Mouse (Mus musculus) embryo, embryonic 10.5 days (tissue): Measurements from ENCODE around the gene Focad.
A peak's percentile ranks its signal among the peaks of the same experiment; 100 is the strongest.

ENCODE experiments used
- DNase-seq: peaks from one replicate; pipeline ENCODE4 v3.0.0-alpha.2; 2015; ENCODE audit warnings: low spot score

Gene Focad

DNA sequence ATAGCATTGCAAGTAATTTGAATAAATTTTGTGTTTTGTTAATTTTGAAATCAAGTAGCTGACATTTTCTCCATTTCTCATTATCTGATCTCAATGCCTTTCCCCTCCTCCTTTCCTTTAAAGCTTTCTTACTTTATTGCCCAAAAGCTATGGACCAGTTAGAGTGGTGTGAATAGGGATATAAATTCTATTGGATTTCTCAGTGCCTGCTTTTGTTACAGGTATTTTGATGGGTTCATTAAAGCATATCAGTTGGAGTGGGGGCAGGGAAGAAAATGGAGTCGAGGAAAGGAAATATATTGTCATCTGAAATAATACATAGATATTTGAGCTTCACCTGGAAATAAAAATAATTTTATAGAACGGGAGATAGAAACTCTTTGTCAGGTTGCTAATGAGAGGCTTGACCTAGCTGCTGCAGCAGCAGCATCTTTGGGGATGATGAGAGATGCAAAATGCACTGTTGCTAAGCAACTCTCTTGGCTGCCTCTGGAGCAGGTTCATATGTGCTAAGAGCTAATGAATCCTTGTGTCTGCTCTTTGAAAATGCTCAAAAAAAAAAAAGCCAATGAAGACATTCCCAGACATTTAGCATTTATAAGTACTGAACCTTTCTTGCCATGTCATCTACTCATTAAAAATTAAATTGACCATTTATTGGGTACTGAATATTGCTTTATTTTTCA is 116.9 kb downstream of the Focad start:
- no peak for DNase-seq

- no peak for DNase-seq
Measured at GRCm38 (mm10) chr4:88213895-88214294, 119.5 kb downstream of the Focad start.

- no peak for DNase-seq
Measured at GRCm38 (mm10) chr4:88218286-88218685, 123.9 kb downstream of the Focad start.

DNA sequence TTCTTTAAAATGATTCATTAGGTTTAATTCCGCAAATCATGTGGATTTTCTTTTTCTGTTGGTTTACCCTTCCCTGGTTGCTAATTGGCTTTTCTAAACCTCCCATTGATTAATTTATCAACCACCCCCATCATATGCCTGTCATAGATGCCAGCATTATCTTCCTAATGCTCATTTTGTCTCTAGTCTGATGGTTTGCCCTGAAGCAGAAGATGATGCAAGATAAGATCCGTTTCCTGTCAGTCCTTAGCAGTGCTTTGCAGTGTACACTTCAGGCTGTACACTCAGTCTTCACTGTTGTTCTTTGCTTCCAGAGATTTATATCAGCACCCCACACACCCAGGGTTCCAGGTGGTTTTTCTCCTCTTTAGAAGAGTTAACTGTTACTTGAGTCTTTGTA is 124.4 kb downstream of the Focad start:
- no peak for DNase-seq

GRCm38 (mm10) chr4:88231375-88231774 is 136.9 kb downstream of the Focad start:
- DNase-seq: no peak

DNA sequence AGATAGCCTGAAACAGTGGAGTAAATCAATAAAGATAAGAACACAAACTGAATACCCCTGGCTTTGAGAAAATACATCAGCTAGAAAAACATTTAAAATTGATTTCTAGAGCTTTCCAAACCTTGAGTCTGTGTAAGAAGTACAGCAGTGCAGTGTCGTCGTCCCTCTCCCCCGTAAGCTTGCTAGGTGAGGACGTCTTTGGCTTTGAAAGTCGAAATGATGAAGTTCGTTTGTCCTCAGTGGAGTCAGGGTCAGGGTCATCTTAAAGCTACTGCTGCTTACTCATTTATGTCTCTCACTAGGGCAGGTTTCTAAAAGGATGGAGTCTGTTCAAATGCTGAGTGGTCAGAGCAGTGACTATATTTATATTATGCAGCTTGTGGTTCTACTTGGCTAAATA is 141.5 kb downstream of the Focad start:
- DNase-seq: peak; percentile 9

DNA sequence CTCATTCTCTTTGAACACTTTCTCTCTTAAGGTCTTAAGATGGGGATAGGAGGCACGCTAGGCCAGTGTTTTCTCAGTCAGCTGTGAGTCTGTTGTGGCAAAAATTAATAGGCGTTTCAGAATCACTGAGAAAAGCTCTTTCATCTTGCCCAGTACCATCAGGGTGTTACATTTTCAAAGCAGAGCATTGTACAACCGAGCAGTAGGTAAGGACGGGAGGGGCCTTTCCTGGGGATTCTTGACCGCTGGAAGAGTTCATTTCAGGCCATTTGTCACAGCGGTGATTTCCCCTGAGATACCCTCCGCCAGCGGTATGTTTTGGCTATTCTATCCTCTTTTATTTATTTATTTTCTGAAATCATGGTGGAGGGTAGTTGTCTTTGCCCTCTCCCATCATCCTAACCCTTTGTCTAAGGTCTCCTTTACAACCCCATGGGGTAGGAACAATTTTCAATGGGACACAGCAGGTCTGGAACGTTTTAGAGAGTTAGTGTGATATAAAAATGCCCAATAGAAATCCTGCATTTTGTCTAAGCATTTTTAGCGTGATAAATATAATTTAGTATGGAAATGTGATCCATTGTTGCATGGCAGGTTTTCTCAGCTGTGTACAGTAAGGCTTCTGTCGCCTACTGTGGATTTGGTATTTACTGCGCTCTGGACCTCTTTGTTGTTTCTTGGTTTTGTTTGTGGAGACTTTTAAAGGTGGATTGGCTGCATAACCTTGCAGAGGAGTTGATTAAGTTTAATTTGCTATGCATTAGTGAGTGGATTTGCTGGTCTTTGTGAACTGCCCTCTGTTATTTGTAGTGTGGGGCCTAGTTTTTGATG is 142.7 kb downstream of the Focad start:
- DNase-seq: peak; percentile 56

DNA sequence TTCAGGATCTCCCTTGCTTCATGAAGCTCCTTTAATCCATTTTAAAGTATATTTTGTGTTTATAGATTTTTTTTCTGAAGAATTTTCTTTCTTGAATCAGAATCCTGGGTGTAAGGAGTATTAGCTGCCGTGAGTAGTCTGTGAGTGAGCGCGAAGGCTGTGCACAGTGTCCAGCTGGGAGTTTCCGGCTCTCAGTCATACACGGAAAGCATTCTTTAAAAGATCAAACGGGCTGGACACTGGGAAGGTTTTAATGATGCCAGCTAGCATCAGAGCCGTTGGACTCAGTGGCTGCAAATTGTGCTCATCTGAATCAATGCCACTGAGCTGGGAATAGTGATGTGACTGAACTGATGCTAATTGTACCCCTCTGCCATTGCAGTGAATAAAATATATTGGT is 143.9 kb downstream of the Focad start:
- peak; percentile 56 for DNase-seq

DNA sequence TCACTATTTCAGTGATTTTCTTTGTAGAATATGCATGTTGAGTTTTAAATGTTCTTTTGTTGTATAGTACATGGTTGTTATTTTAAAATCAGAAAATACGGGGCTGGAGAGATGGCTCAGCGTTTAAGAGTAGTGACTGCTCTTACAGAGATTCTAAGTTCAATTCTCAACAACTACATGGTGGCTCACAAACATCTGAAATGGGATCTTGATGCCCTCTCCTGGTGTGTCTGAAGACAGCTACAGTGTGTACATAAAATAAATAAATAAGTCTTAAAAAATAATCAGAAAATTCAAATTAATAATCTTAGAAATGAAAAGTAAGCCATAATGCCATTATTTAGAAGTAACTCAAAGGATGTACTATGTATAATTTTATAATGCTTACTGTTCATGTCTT is 149.4 kb downstream of the Focad start:
- DNase-seq: no peak

DNA sequence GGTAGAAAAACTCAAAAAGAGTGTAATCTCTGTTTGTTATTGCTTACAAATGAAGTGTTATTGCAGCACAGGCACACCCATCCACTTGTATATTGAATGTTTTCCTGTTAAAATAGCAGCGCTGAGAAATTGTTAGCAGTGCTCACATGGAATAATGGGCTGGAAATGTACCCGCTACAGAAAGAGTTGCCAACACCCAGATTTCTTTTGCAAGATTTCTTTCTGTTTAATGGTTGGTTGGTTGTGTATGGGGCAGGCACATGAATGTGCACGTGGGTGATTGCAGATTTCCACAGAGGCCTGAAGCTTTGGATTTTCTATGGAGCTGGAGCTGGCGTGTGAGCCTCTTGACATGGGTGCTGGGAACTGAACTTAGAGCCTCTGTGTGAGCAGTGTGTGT is 151.1 kb downstream of the Focad start:
- DNase-seq: no peak

- no peak for DNase-seq
Measured at GRCm38 (mm10) chr4:88261349-88261748, 166.9 kb downstream of the Focad start.

DNA sequence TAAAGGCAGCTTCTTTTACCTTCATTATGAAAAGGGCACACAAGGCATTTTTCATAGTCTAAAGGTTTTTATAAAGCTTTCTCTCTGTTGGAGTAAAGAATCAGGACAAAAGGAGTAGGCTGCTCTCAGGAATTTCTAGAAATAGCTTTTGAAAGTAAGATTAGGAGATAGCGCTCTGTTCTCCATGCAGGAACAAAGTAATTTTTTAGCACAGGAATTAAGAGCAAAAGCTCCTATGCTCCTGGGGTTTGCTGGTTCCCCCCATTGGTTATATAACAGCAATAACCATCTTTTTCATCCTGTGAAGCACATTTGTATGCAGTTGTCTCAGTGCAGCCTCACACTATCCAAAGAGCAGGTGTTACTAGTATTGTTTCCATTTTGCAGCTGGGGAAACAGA is 170.1 kb downstream of the Focad start:
- no peak for DNase-seq

DNA sequence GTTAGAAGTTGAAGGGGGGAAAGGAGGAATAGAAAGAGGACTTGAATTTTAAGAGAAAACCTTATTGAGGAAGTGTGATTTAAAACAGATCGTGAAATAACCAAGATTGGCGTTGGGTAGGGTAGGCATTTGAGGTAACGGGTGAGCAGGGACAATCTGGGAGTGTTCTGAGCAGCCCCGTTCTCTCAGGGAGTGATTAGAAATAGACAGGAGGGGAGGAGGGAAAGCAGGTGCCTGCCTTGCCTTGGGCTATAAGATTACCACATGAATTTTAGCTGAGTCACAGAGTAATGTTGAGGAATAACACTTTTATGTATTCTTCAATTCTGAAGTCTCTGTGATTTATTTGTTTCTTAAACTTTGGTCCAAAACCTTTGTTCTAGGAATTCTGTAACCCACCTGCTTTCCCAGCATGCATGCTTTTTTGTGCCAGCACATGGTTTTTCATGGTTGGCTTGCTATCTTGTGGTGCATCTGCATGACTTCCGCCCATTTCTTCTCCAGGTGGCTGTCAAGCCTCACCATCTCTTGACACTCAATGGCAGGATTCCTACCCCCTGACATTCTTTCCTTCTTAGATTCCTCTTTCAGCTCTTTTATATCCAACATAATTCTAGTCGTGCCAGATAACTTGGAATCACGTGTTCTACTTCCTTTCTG is 176.1 kb downstream of the Focad start:
- DNase-seq: no peak

DNA sequence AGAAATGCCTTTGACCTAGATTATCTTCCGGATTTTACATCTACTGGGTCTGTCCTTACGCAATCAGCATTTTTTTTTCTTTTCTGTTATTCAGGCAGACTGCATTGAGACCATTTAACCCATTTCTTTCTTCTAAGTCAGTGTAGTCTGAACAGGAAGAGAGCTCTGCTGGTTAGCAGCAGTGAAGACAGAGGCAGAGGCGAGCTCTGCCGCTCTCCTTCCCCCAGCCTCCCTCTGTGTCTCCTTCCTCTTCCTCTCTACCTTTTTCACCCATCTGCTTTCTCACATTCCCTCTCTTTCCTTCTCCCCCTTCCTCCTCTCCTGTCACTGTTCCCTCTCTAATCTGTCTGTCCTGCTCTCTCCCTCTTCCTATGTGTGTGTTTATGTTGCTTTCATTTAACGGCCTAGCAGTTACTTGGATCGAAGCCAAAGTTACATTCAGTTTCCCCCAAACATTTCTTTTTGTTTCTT is 181.2 kb downstream of the Focad start:
- no peak for DNase-seq

GRCm38 (mm10) chr4:88276058-88276734 is 181.8 kb downstream of the Focad start:
- DNase-seq: no peak

- no peak for DNase-seq
Measured at GRCm38 (mm10) chr4:88278524-88278923, 184.1 kb downstream of the Focad start.

DNA sequence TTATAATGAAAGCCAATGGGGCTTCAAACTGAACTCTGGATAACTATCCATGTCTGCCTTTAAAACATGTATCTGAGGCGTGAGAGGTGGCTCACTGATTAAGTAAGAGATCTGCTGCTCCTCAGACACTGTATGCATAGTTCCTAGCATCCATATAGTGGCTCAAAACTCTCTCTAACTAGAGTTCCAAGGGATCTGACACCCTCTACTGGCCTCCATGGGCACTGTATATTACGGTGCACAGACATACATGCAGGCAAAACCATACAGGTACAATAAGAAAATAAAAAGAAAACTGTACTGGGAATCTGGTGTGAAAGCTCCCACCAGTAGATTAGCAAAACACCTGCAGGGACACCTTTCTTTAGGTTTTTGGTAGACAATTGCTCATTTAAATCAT is 186.1 kb downstream of the Focad start:
- no peak for DNase-seq

DNA sequence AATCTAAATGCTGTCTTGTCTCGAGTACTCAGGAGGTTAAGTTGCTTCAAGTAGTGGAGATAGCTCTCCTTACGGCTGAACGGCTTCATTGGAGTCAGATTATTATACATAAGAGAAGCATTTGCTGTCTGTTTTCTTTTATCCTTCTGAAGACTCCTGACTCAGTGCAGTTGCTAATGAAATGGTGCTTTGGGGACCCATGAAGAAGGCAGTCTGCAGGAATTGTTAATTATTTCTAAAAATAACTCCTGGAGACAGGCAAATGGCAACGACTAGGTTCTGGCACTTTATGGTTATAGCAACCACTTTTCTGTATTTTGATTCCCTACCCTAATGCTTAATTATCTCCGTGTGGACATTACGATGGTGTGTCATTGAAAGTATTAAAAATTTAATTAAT is 201.1 kb downstream of the Focad start:
- DNase-seq: no peak

GRCm38 (mm10) chr4:88299551-88299950 is 205.1 kb downstream of the Focad start:
- no peak for DNase-seq

- DNase-seq: no peak
Measured at GRCm38 (mm10) chr4:88300832-88301621, 206.6 kb downstream of the Focad start.

- DNase-seq: peak; percentile 31
Measured at GRCm38 (mm10) chr4:88302291-88302690, 207.9 kb downstream of the Focad start.

GRCm38 (mm10) chr4:88307691-88308090 is 213.3 kb downstream of the Focad start:
- no peak for DNase-seq
